Mouse (Mus musculus) c-Kit-positive CD71-positive TER-119-positive erythroid progenitor cells, embryonic 14.5 days (primary cell): ENCODE measurements around the gene Gsdme.

Source experiments
- DNase-seq: peaks from one replicate; pipeline ENCODE4 v3.0.0-alpha.2; 2013; ENCODE audit warnings: low spot score

Gene Gsdme

GRCm38 (mm10) chr6:50187955-50188354 is 75.7 kb downstream of the Gsdme start:
- no peak for DNase-seq

- no peak for DNase-seq
Observed at GRCm38 (mm10) chr6:50180189-50180588, 83.5 kb downstream of the Gsdme start.

GRCm38 (mm10) chr6:50175736-50176135 is 87.9 kb downstream of the Gsdme start:
- no peak for DNase-seq

GRCm38 (mm10) chr6:50169771-50170170 is 93.9 kb downstream of the Gsdme start:
- no peak for DNase-seq

- DNase-seq: no peak
Observed at GRCm38 (mm10) chr6:50168821-50169220, 94.8 kb downstream of the Gsdme start.

- DNase-seq: no peak
Observed at GRCm38 (mm10) chr6:50163013-50163412, 100.6 kb downstream of the Gsdme start.

- no peak for DNase-seq
Observed at GRCm38 (mm10) chr6:50159842-50160241, 103.8 kb downstream of the Gsdme start.

- DNase-seq: no peak
Observed at GRCm38 (mm10) chr6:50149378-50149777, 114.3 kb downstream of the Gsdme start.

- DNase-seq: no peak
Observed at GRCm38 (mm10) chr6:50146158-50146557, 117.5 kb downstream of the Gsdme start.

GRCm38 (mm10) chr6:50139526-50139925 is 124.1 kb downstream of the Gsdme start:
- DNase-seq: no peak
